Mouse (Mus musculus) urinary bladder, postnatal 14 days (tissue): ENCODE data around the gene Arhgap5.

Experiments
- DNase-seq: peaks from one replicate; pipeline ENCODE4 v3.0.0; 2021; ENCODE audit warnings: low spot score

Arhgap5 gene

GRCm38 (mm10) chr12:52503456-52504320 is at the start of gene Arhgap5:
Gene Arhgap5, plus strand, starts transcription at chr12:52503972.
- peak; percentile 97 for DNase-seq

GRCm38 (mm10) chr12:52464593-52464992 is 39.2 kb upstream of the Arhgap5 start:
- DNase-seq = no peak

DNA sequence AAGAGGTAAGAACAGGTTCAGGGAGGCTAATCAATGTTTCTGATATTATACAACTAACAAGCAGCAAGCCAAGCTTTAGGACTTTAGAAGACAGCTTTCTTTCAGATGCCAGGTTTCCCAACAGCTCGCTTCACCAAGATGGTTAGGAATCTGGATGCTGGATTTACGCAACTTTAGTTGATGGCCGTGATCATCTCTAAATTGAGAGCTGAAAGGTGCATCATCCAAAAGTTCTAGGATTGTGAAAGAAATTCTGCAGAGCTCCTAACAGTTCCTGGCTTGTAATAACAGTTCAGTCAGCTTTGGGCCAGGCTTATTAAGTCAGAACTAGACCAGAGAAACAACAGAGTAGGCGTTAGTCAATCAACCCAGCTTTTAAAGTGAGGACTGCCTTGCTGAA is 32.2 kb upstream of the Arhgap5 start:
- DNase-seq = no peak

GRCm38 (mm10) chr12:52473988-52474968 is 29.5 kb upstream of the Arhgap5 start:
- no peak for DNase-seq

GRCm38 (mm10) chr12:52476036-52476435 is 27.7 kb upstream of the Arhgap5 start:
- DNase-seq = no peak

DNA sequence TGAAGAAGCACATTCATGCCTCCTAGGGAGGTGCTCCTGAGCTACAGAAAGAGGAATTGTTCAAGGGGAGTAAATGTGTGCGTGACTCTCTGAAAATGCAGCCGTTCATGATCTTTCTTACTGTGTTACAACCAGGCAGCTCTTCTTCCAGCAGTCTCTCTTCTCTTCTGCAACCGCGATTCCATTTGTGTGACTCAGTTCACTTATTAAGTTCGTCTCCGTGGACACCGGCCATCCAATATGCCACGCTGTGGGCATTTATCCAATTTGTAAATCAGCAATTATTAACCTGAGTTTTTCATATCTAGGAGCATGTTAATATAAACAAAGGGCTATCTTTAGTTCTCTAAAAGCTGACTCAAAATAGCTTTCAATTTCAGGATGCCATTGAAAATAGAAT is 25.2 kb upstream of the Arhgap5 start:
- DNase-seq = no peak

- DNase-seq = no peak
These were observed 24.4 kb upstream of the Arhgap5 start for GRCm38 (mm10) chr12:52479323-52479722.

GRCm38 (mm10) chr12:52480851-52481250 is 22.9 kb upstream of the Arhgap5 start:
- no peak for DNase-seq

- no peak for DNase-seq
These were observed 21.7 kb upstream of the Arhgap5 start for GRCm38 (mm10) chr12:52481969-52482550.

GRCm38 (mm10) chr12:52483219-52483618 is 20.6 kb upstream of the Arhgap5 start:
- no peak for DNase-seq

GRCm38 (mm10) chr12:52488266-52488975 is 15.4 kb upstream of the Arhgap5 start:
- DNase-seq = no peak

DNA sequence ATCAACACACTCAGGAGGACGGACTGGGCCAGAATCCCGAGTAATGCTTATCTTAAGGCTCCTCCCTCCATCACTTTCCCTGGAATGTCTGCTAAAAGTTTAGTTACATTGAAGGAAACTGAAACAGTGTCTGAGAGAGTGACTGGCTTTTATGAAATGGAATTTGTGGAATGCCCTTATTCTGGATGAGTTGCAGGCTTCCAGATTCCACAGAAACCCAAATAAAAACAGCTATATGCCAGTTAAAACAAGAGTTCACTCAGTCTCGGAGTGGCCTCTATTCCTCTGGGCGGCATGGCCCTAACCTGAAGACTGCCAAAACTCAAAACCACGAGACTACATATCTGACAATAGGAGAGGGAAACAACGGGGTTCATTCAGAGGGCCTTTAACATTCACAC is 10.5 kb upstream of the Arhgap5 start:
- no peak for DNase-seq

DNA sequence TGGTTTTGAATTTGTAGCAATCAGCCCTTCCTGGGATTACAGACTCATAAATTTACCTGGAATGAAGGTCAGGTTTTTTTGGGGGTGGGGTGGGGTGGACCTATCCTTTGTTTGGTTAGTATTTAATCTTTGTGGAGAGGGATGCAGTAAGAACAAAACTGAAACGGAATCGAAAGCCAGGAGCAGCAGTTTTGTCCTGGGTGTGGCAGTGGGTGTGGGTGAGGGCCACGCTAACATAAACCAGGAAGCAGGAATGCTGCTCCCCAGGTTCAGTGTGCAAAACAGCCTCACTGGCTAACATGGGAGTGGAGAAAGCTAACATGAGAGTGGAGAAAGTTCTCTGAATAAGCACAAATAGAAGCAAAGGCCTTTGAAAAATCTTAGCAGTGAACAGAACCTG is 6.6 kb upstream of the Arhgap5 start:
- peak; percentile 29 for DNase-seq

- peak; percentile 21 for DNase-seq
These were observed 2.6 kb upstream of the Arhgap5 start for GRCm38 (mm10) chr12:52500915-52501833.

GRCm38 (mm10) chr12:52502161-52502560 is 1.6 kb upstream of the Arhgap5 start:
- DNase-seq = no peak

- no peak for DNase-seq
These were observed 679 bp upstream of the Arhgap5 start for GRCm38 (mm10) chr12:52503131-52503455.

- peak; percentile 57 for DNase-seq
These were observed 784 bp downstream of the Arhgap5 start for GRCm38 (mm10) chr12:52504331-52505181.

- no peak for DNase-seq
These were observed 20.9 kb downstream of the Arhgap5 start for GRCm38 (mm10) chr12:52524699-52525098.

DNA sequence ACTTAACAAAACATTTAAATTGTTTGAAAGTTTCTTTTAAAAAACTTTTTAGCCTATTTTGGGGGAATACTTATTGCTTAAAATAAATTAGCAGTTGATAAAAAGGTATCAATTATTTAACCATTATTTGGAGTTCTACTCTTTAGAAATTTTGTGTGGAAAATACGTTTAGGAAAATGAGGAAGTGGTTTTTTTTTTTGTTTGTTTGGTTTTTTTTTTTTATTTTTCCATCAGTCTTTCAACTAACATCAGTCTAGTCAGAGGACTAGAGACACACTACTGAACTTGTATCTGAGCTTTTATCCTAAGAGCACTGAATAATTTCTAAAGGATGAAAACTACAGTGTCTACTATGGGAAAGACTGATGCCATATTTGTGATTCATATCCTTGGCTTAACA is 21.7 kb downstream of the Arhgap5 start:
- DNase-seq = no peak

DNA sequence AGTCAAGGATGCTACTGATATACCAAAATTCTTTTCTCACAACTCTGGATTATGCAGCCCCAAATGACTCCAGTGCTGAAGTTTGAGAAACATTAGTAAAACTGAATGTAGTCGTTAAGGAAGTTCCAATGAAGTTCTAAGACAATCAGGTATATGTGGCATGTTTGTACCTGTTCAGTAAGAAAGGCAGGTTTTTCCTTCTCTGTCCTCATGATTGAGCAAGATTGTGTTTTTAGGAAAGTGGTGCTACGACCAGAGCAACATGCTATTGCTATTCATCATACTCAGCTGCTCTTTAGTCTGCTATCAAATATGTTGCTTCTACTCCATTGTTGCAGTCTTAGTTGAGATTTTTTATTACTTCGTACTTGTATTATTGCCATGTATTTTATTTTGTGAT is 26.0 kb downstream of the Arhgap5 start:
- no peak for DNase-seq
